Mouse (Mus musculus): ENCODE data around the gene Runx1.

DNA sequence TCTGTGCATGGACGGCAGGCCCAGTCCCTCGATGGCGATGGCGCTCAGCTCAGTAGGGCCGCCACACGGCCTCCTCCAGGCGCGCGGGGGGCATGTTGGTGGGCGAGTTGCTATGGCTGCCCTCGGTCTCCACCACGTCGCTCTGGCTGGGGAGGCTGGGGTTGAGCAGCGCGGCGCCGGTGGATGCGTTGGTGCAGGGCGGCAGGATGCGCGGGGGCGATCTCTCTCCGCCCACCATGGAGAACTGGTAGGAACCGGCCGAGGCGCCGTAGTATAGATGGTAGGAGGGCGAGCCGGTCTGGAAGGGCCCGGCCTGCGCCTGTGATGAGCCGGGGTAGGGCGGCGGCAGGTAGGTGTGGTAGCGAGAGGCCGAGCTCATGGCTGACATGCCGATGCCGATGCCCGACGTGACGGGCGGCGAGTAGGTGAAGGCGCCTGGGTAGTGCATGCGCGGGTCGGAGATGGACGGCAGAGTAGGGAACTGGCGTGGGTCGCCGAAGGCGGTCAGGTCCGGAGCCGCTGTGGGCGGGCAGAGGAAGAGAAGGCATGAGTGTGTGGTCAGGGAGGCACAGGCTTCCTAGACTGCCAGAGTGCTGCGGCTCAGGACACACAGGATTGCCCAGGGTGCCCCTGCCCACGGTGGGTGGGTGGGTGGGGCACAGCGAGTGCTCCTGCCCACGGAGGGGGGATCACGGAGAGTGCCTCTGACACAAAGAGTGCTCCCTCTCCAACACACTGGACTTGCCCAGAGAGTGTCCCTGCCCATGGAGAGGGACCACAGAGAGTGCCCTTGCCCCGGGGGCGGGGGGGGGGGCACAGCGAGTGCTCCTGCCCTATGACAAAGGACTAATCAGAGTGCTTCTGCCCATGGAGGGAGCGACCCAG, 220.1 kb downstream of the Runx1 start:
- no peak for TF ChIP-seq POLR2A (IDR thresholded peaks at IDR 0.05; ENCODE audit: borderline replicate concordance, extremely low read depth, low read depth, low read length)
- no peak for TF ChIP-seq CTCF (IDR thresholded peaks at IDR 0.05; ENCODE audit: insufficient read depth, low read length)

Data from lung, adult 2 months (tissue).